Mouse (Mus musculus) lung, postnatal 0 days (tissue): ENCODE data around the gene Pym1.

ENCODE experiments used
- CTCF ChIP-seq: IDR thresholded peaks from 2 replicates; pipeline ENCODE4 v1.5.1; 2016; ENCODE audit warnings: antibody characterized with exemption, mild to moderate bottlenecking
- EP300 ChIP-seq: IDR thresholded peaks from 2 replicates; pipeline ENCODE4 v1.6.1; 2016; ENCODE audit warnings: antibody characterized with exemption, mild to moderate bottlenecking, control low read depth

DNA sequence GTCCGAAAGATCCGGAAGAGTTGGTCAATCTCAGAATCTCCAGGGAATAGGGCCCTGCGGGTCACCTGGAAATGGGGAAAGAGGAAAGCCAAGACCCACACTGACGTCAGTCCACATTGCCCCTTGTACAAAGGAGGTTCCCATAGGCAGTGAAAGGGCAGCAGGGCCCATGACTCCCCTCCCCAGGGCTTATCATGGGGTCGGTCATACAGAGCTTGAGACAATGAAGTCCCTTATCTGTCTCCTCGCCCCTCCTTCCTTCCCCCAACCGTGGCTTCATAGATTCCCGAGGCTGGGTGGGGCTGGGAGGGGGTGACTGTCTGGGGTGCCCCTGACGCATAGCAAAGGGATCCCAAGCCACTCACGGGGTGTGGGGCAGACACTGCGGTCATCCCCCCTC, 48.1 kb upstream of the Pym1 start:
- no peak for TF ChIP-seq CTCF
- no peak for TF ChIP-seq EP300
